Mouse (Mus musculus) bone marrow, adult 2 months (tissue): ENCODE data around the gene Fbxl15. TPM values are rescaled to one million over a fixed set of nuclear protein-coding genes. Genes with fewer than 3 reads are reported as not detected.

Experiments used
- H3K27ac ChIP-seq: fragments of 200-500 bp; 2 replicates; pipeline ENCODE4 v1.5.1; 2012; ENCODE audit warnings: low read depth, mild to moderate bottlenecking, control low read depth, inconsistent platforms, low read length; ENCODE audit not compliant: control insufficient read depth, poor library complexity, insufficient read depth
- H3K4me1 ChIP-seq: fragments of 200-500 bp; 2 replicates; pipeline ENCODE4 v1.6.1; 2011; ENCODE audit warnings: low read length; ENCODE audit not compliant: control insufficient read depth, insufficient read depth
- H3K4me3 ChIP-seq: fragments of 200-500 bp; replicated peaks from 2 replicates; pipeline ENCODE3; 2011; ENCODE audit warnings: mild to moderate bottlenecking, low read depth, low read length, control low read depth; ENCODE audit not compliant: control insufficient read depth
- CTCF ChIP-seq: fragments of 200-500 bp; IDR thresholded peaks from 2 replicates; pipeline ENCODE4 v1.5.1; 2011; ENCODE audit warnings: low read length, control low read depth; ENCODE audit not compliant: control insufficient read depth, insufficient read depth
- POLR2A ChIP-seq: fragments of 200-500 bp; IDR thresholded peaks from 2 replicates; pipeline ENCODE4 v1.6.1; 2011; ENCODE audit warnings: low read depth, mild to moderate bottlenecking, control low read depth, low read length, borderline replicate concordance; ENCODE audit not compliant: control insufficient read depth
- WGBS: fragments of 180-500 bp; shearing (Covaris S2); methylation state at CpG from one replicate; pipeline ENCODE4 v1.1.7; 2018; 5-methylcytosine and 5-hydroxymethylcytosine counted together
- polyA plus RNA-seq: library from polyadenylated mRNA; stranded (reverse); fragments of >200 nt; gene quantifications from 2 replicates; pipeline ENCODE4 v1.2.4, GENCODE M21; 2011; ENCODE audit warnings: low replicate concordance; ENCODE audit not compliant: missing spikeins, insufficient read depth, insufficient read length

Fbxl15 gene
- polyA plus RNA-seq, 1 experiment = 1.2 TPM

DNA sequence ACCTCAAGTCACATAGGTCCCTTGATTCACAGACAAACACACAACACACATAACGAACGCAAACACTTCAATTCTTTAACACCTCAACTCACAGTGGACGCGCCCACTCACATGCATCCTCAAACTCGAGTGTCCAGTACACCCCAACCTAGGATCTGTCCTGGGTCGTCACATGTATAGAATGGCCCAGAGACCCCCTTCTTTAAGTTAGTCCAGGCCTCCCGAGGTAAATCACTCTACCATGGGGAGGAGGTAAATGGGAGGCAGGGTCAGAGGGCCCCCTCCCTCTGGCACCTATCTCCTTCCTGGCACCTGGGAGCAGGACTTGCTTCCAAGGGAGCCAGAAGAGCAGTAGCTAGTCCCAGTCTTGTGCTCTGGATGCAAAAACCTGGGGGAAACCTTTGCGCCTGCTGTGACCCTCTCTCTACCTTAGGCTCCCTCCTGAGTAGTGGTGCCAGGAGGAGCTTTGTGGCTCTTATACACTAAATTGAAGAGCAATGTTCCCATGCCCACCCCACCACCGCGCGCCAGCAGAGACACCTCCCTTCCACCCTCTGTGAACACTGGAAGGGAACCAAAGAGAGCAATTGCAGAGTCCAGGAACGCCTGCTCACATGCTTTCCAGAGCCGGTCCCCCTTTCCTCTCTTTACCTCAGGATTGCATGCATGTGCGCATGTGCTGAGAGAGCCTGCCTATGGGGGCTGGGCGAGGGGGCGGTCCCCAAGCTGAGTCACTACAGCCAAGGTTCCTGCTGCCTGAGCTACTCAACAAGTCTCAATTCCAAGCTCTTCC lies 9.2 kb upstream of the Fbxl15 start:
- Histone ChIP-seq H3K4me1 (peaks cover 5% of the 10 kb centered on the region), H3K4me3 (no peak overlapping the region)

DNA sequence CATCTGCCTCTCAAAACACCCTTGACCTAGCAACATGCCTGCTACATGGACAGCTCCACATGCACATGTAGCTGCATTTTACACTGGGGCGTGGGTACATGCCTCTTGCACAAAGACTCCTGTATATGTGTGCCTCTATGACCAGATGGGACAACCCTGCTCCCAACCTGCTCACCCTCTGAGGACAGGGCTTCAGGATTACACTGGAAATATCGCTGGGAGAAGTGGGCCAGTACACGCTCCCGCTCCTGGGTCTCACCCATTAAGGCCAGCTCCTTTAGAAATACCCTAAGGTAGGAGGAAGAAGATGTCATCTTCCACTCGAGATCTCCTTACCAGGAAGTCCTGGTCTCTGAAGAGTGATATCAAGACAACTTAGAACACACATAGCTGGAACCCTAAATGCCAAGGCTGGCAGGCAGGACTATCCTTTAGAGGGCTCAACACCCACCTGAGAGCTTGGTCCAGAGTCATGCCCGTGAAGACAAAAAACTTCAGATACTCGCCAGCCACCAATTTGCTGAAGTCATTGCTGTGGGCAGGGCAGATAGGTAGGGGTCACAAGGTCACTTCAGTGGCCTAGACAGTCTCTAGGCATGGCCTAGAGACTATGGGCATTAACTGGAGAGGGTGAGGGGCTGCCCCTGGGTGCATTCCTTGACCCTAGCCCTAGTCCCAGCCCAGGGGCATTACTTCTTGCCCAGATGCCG lies 7.8 kb upstream of the Fbxl15 start:
- TF ChIP-seq POLR2A (no peak), CTCF (no peak)
- WGBS = 71% methylated on average over 8 of the region's 8 CpGs
- H3K4me1 ChIP-seq = peaks cover 1% of the 10 kb centered on the region; the same call in 1 of the 2 replicates
- no peak overlapping the region for H3K4me3 ChIP-seq
- H3K27ac ChIP-seq = no peak overlapping the region

More for the DNA sequence above, 9.2 kb upstream of the Fbxl15 start:
- TF ChIP-seq CTCF = no peak
- TF ChIP-seq POLR2A = no peak
- 16% methylated on average over 16 of the region's 16 CpGs for WGBS
- H3K27ac ChIP-seq = no peak overlapping the region

DNA sequence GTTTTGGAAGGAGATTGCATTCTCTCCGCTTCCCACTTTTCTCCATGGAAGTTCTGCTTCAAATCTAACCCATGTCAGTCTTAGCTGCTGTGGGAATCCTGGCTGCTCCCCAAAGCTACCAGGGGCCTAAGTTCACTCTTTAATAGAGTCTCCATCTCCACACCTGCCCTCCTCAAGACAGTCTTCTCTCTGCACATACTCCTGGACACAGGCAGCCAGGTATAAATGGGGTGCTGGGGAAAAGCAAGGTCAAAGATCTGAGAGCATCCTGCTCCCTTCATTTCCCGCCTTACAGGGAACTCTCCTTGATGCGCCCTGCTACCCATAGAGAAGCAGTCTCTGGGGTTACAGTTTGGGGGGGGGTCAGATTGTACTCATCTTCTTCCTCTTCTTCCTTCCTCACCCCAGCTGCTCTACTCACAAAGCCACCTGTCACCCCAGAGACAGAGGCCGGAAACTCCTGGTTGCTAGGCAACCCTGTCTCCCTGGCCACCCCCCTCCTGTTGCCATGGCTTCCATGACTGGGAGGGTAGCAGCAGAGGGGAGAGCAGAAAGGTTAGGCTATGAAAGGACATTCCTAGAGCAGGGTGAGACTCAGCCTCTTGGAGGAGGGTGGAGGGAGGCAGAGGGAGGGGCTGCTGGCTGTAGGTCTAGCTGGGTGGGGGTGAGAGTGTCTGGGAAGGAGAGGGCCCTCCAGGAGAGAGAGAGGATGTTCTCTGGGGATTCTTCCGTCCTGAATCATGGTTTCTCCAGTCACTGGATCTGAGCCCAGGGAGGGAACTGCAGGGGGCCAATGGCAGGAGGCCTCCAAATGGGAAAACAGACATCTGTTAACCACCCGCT lies 6.7 kb upstream of the Fbxl15 start:
- H3K27ac ChIP-seq = no peak overlapping the region
- H3K4me1 ChIP-seq = no peaks in the 10 kb centered on the region
- no peak overlapping the region for H3K4me3 ChIP-seq
- WGBS = 27% methylated on average over 6 of the region's 6 CpGs
- no peak for TF ChIP-seq POLR2A

DNA sequence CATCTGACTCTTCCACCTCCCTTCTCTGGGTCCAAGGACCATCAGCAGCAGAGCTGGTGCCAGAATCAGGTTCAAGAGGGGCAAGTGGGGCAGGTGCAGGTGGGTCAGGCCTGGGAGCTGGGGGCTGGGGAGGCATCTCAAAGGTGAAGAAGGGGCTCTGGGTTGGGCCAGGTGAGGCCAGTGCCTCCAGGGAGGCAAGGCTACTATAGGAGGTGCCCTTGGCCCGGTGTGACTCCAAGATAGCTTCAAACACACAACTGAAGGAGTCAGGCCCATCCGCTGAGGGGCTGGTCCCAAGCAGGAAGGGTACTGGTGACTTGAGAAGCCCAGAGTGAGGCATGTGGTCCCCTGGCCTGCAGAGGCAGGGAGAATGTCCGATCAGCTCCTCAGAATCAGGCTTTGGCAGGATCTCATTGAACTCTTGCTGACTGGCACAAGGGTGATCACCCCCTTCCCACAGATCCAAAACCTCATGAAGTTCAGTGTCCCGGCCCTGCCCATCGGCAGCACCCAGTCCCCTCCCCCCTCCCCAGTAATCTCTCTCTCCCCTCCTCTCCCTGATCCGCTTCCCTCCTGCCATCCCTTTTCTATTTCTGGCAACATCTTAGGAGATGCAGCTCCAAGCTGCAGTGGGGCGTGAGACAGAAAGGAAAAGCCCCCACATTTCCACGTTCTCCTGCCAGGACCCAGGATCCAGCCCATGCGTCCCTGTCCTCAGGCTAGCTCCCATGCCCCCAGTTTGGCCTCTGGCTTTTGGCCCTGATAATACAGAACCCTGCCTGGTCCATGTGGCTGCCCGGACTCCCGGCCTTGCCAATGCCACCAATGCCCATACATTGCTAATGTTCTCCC lies 5.6 kb upstream of the Fbxl15 start:
- TF ChIP-seq CTCF = no peak
- no peak for TF ChIP-seq POLR2A
- Histone ChIP-seq H3K4me1 (no peaks in the 10 kb centered on the region), H3K27ac (no peak overlapping the region), H3K4me3 (no peak overlapping the region)
- WGBS = 74% methylated on average over 11 of the region's 11 CpGs

DNA sequence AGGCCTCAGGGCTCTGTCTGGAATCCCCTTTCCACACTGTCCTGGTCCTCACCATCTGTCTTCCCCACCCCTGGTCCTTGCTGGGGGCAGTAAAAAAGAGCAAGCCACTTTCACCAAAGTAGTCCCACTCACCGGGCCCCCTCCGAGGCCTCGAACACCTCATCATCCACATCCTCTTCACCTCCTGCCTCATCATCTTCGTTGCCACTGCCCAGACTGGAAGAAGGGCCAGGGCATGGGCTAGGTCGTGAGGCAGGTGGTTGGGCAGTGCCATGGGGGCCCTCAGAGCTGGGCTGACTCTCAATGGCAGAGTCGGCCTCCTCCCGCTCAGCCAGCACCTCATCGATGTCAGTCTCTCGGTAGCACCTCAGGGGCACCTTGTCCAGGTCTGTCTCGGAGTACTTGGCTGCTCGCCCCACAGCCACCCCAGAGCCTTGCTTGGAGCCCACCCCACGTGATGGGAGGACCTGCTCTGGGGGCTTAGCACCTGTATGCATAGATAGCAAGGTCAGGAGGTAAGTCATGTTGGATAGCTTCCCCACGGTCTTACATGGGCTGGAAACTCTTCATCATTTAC lies 4.9 kb upstream of the Fbxl15 start:
- Histone ChIP-seq H3K27ac (no peak overlapping the region), H3K4me1 (peaks cover 2% of the 10 kb centered on the region; the same call in 1 of the 2 replicates), H3K4me3 (no peak overlapping the region)
- no peak for TF ChIP-seq POLR2A
- no peak for TF ChIP-seq CTCF
- 72% methylated on average over 13 of the region's 13 CpGs for WGBS

DNA sequence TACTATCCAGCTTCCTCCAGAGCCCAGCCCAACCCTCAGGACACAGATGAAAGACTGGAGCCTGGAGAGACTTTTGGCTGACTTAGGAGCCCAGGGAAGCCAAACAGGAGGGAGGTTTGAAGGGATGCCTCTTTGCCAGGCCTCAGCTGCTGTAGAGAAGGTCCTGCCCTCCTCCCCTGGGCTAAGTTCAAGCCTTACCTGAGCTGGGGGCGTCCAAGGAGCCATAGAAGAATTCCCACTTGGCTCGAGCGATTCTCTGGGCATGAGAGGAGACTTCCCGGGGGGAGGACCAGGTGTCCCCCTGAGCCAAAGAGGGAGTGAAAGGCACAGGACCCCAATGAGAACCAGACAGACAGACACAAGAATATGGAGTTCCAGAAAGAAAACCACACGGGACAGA lies 4.3 kb upstream of the Fbxl15 start:
- H3K4me3 ChIP-seq = no peak overlapping the region
- 71% methylated on average over 5 of the region's 5 CpGs for WGBS
- TF ChIP-seq POLR2A = no peak
- no peak for TF ChIP-seq CTCF
- H3K4me1 ChIP-seq = peaks cover 2% of the 10 kb centered on the region; the same call in 1 of the 2 replicates
- no peak overlapping the region for H3K27ac ChIP-seq

DNA sequence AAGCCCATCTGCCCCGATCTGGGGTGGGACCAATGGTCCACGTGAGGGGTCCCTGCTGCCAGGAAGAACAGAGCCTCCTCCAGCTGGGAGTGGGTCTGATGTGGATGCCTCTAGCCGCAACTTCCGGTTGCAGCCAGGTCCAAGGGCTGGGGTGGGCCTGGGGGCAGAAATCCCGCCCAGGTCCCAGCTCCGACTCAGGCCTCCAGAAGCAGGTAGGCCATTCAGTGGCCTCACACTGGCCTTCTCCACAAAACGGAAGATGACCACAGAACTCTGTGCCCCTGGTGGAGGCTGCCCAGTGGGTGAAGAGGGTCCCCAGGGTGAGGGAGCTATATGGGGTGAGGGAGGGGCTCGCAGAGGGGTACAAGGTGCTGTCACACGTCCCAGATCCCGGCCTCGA lies 3.6 kb upstream of the Fbxl15 start:
- Histone ChIP-seq H3K4me1 (peaks cover 3% of the 10 kb centered on the region; the same call in 1 of the 2 replicates), H3K4me3 (no peak overlapping the region), H3K27ac (no peak overlapping the region)
- TF ChIP-seq POLR2A = no peak
- no peak for TF ChIP-seq CTCF
- 76% methylated on average over 11 of the region's 11 CpGs for WGBS
